Mouse (Mus musculus): ENCODE measurements around the gene Tnxb. TPM values are rescaled to one million over a fixed set of nuclear protein-coding genes. Genes with fewer than 3 reads are reported as not detected.
"Not testable (repeated sequence)": the region's sequence is repeated elsewhere in the genome, so short reads cannot be mapped to it uniquely, and the experiment has no call there.

The Tnxb gene
- polyA plus RNA-seq, 2 experiments from 2014 or later = not detected

- no peak for ATAC-seq
Observed at GRCm38 (mm10) chr17:34740280-34740679, 69.9 kb downstream of the Tnxb start.

GRCm38 (mm10) chr17:34743719-34744118, 73.4 kb downstream of the Tnxb start, which contains the start of gene C4b:
TSS of gene C4b (minus strand) at chr17:34743882.
- no peak for ATAC-seq

GRCm38 (mm10) chr17:34744206-34744605, 73.9 kb downstream of the Tnxb start:
- no peak for ATAC-seq

- not testable (repeated sequence) for ATAC-seq
Observed at GRCm38 (mm10) chr17:34744611-34745010, 74.3 kb downstream of the Tnxb start.

- not testable (repeated sequence) for ATAC-seq
Observed at GRCm38 (mm10) chr17:34745166-34745565, 74.8 kb downstream of the Tnxb start.

- no peak for ATAC-seq
Observed at GRCm38 (mm10) chr17:34746531-34746930, 76.2 kb downstream of the Tnxb start.

- no peak for ATAC-seq
Observed at GRCm38 (mm10) chr17:34761471-34761870, 91.1 kb downstream of the Tnxb start.

Other genes with a start within 250 kb of the Tnxb start
- gene Btnl4, start 193.2 kb upstream of the Tnxb start, polyA plus RNA-seq (2017; shearing (Covaris generic)) = not detected
- gene Btnl6, start 153.2 kb upstream of the Tnxb start, polyA plus RNA-seq (2017; shearing (Covaris generic)) = not detected
- under 1 TPM; 0.52 to 0.58 TPM for gene Notch4, start 106.3 kb upstream of the Tnxb start, polyA plus RNA-seq (2017; shearing (Covaris generic))
- gene Gpsm3, start 80.7 kb upstream of the Tnxb start, polyA plus RNA-seq (2017; shearing (Covaris generic)) = 100 to 1,000 TPM; 213 to 307 TPM
- 10 to 100 TPM in 1 of 2 experiments, 1 to 10 TPM in 1; 8.5 to 10.2 TPM for gene Pbx2, start 79.3 kb upstream of the Tnxb start, polyA plus RNA-seq (2017; shearing (Covaris generic))
- gene Ager, start 72.7 kb upstream of the Tnxb start, polyA plus RNA-seq (2017; shearing (Covaris generic)) = 1 to 10 TPM; 2.5 to 5.4 TPM
- 10 to 100 TPM; 49.0 to 56.9 TPM for gene Rnf5, start 66.8 kb upstream of the Tnxb start, polyA plus RNA-seq (2017; shearing (Covaris generic))
- gene Agpat1, start 66.3 kb upstream of the Tnxb start, polyA plus RNA-seq (2017; shearing (Covaris generic)) = 10 to 100 TPM; 16.9 to 18.4 TPM
- 1 to 10 TPM; 1.3 to 1.9 TPM for gene Egfl8, start 54.6 kb upstream of the Tnxb start, polyA plus RNA-seq (2017; shearing (Covaris generic))
- gene Ppt2, start 42.0 kb upstream of the Tnxb start, polyA plus RNA-seq (2017; shearing (Covaris generic)) = 10 to 100 TPM; 13.3 to 16.8 TPM
- 1 to 10 TPM in 1 of 2 experiments, under 1 TPM in 1; 0.34 to 1.4 TPM for gene Prrt1, start 41.0 kb upstream of the Tnxb start, polyA plus RNA-seq (2017; shearing (Covaris generic))
- gene Fkbpl, start 25.8 kb upstream of the Tnxb start, polyA plus RNA-seq (2017; shearing (Covaris generic)) = 1 to 10 TPM; 3.5 to 5.4 TPM
- 10 to 100 TPM; 15.6 to 26.7 TPM for gene Atf6b, start 23.4 kb upstream of the Tnxb start, polyA plus RNA-seq (2017; shearing (Covaris generic))
- gene C4b, start 73.3 kb downstream of the Tnxb start, polyA plus RNA-seq (2017; shearing (Covaris generic)) = not detected
- not detected for gene Cyp21a1, start 134.0 kb downstream of the Tnxb start, polyA plus RNA-seq (2017; shearing (Covaris generic))
- 10 to 100 TPM; 37.3 to 51.6 TPM for gene Stk19, start 166.4 kb downstream of the Tnxb start, polyA plus RNA-seq (2017; shearing (Covaris generic))
- gene Dxo, start 166.5 kb downstream of the Tnxb start, polyA plus RNA-seq (2017; shearing (Covaris generic)) = 10 to 100 TPM; 19.8 to 28.0 TPM
- gene Skiv2l, start 179.7 kb downstream of the Tnxb start, polyA plus RNA-seq (2017; shearing (Covaris generic)) = 10 to 100 TPM; 26.0 to 38.5 TPM
- 10 to 100 TPM; 45.4 to 53.4 TPM for gene Nelfe, start 179.9 kb downstream of the Tnxb start, polyA plus RNA-seq (2017; shearing (Covaris generic))
- gene Cfb, start 192.0 kb downstream of the Tnxb start, polyA plus RNA-seq (2017; shearing (Covaris generic)) = under 1 TPM; 0.79 to 0.83 TPM
- not detected for gene Zbtb12, start 208.9 kb downstream of the Tnxb start, polyA plus RNA-seq (2017; shearing (Covaris generic))
- gene Gm20547, start 211.5 kb downstream of the Tnxb start, polyA plus RNA-seq (2017; shearing (Covaris generic)) = not detected
- gene C2, start 227.7 kb downstream of the Tnxb start, polyA plus RNA-seq (2017; shearing (Covaris generic)) = under 1 TPM in 1 of 2 experiments, not detected in 1; 0.73 TPM
- gene Ehmt2, start 227.9 kb downstream of the Tnxb start, polyA plus RNA-seq (2017; shearing (Covaris generic)) = 10 to 100 TPM; 32.8 to 37.0 TPM
- not detected for gene Slc44a4, start 243.9 kb downstream of the Tnxb start, polyA plus RNA-seq (2017; shearing (Covaris generic))